Mouse (Mus musculus): Measurements from ENCODE around the gene Nckap1l.

GRCm38 (mm10) chr15:103540646-103541045, 87.1 kb downstream of the Nckap1l start:
- TF ChIP-seq POLR2A (IDR thresholded peaks at IDR 0.05; ENCODE audit: insufficient read depth, low read length): no peak
- TF ChIP-seq CTCF (IDR thresholded peaks at IDR 0.05; ENCODE audit: low read depth, low read length): no peak
- no peak for TF ChIP-seq EP300 (IDR thresholded peaks at IDR 0.05; ENCODE audit: insufficient read depth, low read depth, low read length)
